Mouse (Mus musculus) kidney, postnatal 10 days (tissue): ENCODE results near the gene Tinagl1.
A peak's percentile ranks its signal among the peaks of the same experiment; 100 is the strongest.

Experiments
- DNase-seq: peaks from one replicate; pipeline ENCODE4 v3.0.0; 2021; ENCODE audit warnings: mixed read lengths

Gene Tinagl1

DNA sequence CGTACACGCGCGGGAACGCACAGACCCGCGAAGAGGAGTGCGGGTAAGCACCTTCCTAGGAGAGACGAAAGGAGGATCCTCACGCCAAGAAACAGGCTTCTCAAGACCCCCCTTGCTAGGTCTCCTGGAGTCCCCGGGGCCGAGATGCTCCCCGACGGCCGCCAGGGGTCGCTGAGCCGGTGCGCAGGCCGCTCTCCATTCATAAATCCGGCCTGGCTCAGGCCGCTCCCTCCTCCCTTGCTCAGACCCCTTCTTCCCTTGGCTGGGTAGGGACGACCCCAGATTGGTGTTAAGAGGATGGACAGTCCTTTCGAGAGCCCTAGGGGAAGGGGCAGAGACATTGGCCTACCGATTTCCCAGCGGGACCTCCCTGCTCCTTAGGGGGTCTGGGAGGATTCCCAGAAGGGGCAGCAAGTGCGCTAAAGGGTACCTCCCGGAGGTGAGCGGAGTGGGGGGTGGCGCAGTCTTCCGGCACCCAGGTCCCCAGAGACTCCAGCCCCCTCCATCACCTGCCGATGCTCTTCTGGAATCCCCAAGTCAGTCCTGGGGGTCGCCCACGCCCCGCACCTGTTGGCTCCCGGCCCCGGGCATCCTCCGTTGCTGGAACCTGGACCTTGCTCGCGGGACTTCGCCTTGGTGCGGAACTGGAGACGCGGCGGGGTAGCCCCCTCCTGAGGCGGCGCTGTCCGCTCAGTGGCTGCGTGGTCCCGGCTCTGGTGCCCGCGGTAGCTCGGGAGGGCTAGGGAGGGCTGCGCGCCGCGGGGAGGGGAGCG lies 36.3 kb downstream of the Tinagl1 start:
- peak; percentile 90 for DNase-seq

DNA sequence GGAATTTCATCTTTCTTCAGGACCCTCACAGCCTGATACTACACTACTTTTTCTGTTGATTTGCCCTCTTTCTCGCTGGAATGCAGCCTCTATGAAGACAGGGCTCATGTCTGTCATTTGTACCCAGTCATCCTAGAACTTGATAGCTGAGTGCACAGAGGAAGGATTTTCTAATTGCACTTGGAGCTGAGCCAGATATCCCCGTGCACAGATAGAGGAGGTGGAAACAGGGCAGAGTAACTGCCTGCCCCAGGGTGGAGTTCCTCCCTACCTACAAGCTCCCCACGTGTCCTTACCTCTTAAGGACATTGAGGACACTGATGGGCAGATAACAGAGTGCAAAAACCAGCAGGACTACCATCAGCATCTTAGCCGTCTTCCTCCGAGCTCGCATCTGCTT lies 41.5 kb downstream of the Tinagl1 start:
- no peak for DNase-seq

DNA sequence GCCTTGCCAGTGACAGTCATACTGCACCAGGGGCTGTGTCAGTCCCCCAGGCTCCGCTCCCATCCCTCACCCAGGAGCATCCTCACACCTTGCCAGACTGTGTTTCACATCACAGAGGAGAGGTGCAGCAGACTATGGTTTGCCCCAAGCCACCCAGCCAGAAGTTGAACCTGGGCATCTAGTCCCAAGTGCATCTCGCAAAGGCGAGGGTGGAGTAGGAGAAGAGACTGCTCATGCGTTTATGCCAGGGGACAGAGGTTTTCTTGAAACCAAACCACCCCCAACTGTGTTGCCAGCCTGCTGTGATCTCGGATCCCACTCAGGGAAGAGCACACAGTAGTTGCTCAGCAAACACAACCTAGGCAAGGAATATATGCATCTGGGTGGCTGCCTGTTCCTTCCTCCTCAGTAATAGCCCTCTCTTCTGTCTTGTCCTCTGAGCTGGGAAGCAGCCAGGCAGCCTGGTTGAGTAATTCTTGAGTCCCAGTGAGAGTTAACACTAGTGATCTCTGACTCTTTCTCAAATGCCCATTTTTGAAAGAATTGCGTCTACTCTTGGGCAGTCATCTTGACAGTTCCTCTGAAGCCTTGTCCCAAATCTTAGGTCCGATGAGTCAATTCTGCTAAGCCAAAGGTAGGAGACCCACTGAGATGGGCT lies 43.3 kb downstream of the Tinagl1 start:
- no peak for DNase-seq

GRCm38 (mm10) chr4:130130641-130131350 lies 44.1 kb downstream of the Tinagl1 start:
- DNase-seq, result peak; percentile 81

- no peak for DNase-seq
These were observed 44.8 kb downstream of the Tinagl1 start for GRCm38 (mm10) chr4:130130082-130130481.

GRCm38 (mm10) chr4:130128907-130129306 lies 46.0 kb downstream of the Tinagl1 start:
- DNase-seq, result no peak

- DNase-seq, result peak; percentile 9
These were observed 49.0 kb downstream of the Tinagl1 start for GRCm38 (mm10) chr4:130125935-130126334.

GRCm38 (mm10) chr4:130125164-130125563 lies 49.8 kb downstream of the Tinagl1 start:
- peak; percentile 12 for DNase-seq

GRCm38 (mm10) chr4:130124110-130124509 lies 50.8 kb downstream of the Tinagl1 start:
- peak; percentile 6 for DNase-seq

DNA sequence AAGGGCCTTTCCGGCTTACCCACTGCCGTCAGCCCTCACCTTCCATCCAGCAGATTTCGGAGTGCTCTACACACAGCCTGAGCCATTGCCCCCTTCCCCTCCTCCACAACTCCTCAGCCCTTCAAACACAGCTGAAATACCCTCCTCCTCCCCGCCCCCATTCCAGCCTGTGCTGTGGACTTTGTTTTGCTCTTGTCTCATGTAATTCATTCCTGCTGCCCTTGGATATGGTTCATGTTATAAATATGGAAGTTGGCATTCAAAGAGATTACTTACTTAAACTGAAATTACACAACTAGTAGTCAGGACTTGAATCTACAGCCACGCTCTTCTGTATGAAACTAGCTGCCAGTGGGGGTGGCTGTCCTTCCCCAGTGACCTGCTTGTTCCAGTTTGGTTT lies 51.9 kb downstream of the Tinagl1 start:
- DNase-seq, result peak; percentile 45

DNA sequence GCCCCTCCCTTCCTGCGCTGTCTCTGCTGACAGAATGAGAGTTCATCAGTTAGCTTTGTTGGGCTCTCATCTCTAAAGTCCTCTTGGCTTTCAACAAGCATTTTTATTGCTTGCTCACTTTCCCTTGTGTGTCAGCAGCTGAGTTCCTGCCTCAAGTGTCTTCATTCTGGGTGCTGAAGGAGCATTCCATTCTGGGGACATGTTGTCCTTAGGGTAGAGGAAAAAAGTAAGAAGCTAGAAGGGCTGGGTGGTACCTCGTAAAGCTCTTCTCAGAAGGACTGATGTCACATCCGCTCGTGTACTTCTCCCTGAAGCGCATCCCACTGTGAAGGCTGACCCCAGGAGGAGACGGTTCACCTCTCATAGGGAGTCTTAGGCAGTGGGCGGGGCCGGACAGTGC lies 53.4 kb downstream of the Tinagl1 start:
- no peak for DNase-seq

GRCm38 (mm10) chr4:130120752-130121151 lies 54.2 kb downstream of the Tinagl1 start:
- no peak for DNase-seq
